Mouse (Mus musculus): Measurements from ENCODE around the gene Mymx. TPM values are rescaled to one million over a fixed set of nuclear protein-coding genes. Genes with fewer than 3 reads are reported as not detected.

Gene Mymx
- total RNA-seq, 2 experiments from 2014 or later: 6.2 to 7.3 TPM

DNA sequence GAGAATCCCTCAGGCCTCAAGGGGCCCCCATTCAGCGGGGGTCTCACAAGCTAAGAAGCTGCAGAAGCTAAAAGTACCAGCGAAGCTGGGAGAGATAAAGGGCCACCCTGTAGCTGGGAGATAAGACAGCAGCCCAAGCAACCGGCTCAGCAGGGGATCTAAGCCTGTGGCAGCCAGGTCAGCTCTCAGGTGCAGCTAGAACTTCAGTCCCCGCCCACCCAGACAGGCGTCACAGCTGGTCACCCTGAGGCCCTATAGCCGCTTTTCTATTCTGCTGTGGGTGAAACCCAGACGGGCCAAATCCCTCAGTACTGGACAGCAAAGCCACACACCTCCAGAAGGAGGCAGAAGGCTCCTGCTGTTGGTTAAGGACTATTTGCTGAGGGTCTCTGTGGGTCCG lies 8.4 kb downstream of the Mymx start:
- DNase-seq: no peak
- intact Hi-C loops (cut with DNase I; ENCODE audit: low total_unique reads): loop anchor here (5.0 kb wide), 1 partner anchor 34 kb away; no protein-coding TSS in a partner anchor

DNA sequence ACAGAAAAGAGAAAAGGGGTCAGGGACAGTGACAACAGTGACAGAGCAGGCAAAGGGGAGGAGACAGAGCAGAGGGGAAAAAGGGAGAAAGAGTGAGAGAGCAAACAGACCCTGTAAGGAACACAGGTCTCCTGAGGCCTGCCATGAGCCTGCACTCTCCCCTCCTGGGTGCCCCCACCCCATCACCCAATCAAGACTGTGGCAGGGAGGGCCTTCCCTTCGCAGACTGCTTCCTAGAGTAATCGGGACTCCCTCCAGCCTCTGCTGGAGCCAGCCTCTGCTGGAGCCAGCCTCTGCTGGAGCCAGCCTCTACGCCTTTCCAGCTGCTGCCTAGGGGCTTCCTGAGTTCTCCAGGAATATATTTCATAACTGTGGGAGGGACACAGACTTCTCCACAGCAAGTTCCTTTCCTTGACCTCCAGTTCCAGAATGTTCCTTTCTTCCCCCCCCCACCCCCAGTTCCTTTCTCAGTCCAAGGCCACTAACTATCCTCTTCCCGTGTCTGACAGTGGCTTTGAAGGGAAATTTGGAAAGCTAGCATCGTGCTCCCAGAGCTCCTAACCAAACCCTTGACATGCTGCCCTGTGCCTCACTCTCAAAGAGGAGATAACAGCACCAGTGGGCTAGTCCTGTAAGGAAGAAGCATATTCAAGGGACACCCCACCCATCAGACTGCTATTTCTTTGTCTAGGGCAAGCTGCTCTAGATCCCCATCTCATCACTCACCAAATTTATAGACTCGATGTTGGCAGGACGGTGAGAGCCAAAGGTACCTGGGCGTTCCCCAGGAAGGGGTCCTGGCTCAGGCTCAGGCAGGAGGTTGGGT lies 9.1 kb downstream of the Mymx start:
- DNase-seq: peak; percentile 73
- intact Hi-C loops (cut with DNase I; ENCODE audit: low total_unique reads): loop anchor here (5.0 kb wide), 1 partner anchor 34 kb away; no protein-coding TSS in a partner anchor

DNA sequence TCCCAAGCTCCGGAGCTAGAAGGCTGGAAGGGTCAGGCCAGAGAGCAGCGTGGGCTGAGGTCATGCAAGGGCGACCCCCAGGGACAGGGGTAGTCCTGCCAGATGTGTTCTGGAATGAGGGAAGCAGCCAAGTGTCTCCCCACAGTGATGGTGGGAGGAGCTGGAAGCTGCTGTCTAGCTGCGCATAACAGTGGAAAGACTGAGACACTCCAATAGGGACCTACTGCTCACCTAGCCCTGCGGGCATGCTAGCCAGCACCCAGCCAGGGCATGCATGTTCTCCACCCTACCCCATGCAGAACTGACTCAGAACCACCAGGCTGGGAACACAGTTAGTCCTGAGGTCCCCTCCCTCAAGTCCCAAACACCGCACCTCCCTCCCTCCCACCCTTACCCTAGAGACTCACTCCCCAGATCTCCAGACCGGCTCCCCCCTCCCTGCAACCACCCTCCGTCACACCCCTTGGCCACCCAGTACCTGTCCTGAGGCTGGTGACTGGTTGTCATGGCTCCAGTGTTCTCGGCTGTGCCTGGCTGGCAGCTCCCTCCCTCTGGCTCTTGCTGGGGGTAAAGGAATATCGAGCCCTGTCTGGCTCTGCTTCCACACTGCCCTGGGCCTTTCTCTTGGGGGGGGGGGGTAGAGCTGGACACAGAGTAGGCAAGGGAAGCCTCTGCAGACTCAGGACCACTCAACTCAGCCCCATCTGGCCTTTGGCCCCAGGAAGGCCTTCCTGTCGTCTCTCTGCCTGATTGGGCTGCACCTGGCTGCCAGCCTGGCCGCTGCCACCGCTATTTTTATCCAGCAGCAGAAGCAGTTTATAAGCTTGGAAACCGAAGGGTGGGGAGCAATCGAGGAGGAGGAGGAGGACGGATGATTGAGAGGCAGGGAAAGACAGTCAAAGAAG lies 9.9 kb downstream of the Mymx start:
- intact Hi-C loops (cut with DNase I; ENCODE audit: low total_unique reads): loop anchor here (5.0 kb wide), 1 partner anchor 35 kb away; no protein-coding TSS in a partner anchor

DNA sequence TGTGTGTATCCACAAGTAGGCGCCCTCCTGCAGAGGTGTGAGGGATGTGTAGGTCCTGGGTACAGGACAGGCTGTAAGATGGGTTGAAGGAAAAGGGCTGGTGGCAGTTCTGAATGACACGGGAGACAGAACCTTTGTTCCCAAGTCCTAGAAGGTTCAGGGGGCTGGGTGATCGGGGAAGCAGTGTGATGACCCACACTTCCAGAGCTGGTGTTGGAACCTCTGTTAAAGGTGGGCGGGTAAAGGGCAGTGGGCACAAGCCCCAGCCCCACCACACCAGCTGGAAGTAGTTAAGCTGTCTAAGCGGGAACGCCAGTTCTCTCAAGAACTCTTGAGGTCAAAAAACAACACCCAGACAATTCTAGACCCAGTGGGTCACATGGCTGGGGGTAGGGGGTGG lies 11.5 kb downstream of the Mymx start:
- DNase-seq: no peak
- intact Hi-C loops (cut with DNase I; ENCODE audit: low total_unique reads): loop anchor here (5.0 kb wide), 1 partner anchor 37 kb away; no protein-coding TSS in a partner anchor

More for the DNA sequence above, 9.9 kb downstream of the Mymx start:
- DNase-seq: peak; percentile 87

DNA sequence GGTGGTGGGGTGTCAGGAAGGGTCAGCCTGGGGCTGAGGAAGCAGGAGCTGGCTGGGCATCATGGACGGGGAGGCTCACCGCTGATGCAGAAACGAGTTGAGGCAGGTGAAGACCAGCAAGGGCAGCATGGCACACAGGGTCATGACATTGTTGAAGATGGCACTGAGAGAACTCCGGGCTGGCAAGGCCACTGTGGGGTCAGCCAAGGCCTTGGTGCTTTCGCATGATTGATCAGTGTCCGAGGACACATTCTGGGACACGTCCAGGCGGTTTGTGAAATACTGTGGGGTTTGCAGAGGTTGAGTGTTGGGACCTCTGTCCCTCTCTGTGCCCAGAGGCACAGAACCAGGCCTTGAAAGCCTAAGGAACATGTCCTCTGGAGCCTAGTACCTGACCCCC lies 12.1 kb downstream of the Mymx start:
- intact Hi-C loops (cut with DNase I; ENCODE audit: low total_unique reads): loop anchor here (5.0 kb wide), 1 partner anchor 37 kb away; no protein-coding TSS in a partner anchor
- DNase-seq: no peak

DNA sequence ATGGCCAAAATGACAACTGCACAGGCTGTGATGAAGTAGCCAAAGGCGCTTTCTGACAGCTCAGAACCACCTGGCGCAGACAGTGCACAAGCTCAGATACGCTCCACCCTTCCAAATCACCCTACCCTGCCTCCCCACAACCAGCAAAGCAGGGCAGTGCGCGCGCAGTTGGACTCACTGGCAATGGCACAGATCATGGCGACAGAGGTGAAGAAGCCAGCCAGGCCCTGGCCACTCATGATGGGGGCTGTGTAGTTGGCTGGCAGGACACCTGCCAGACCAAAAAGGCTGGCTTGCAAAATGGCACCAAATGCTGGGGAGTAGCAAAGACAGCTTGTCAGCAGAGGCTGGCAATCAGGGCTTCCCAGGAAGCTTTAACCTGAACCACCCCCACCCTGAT lies 12.7 kb downstream of the Mymx start:
- DNase-seq: no peak
- intact Hi-C loops (cut with DNase I; ENCODE audit: low total_unique reads): no loop called here

DNA sequence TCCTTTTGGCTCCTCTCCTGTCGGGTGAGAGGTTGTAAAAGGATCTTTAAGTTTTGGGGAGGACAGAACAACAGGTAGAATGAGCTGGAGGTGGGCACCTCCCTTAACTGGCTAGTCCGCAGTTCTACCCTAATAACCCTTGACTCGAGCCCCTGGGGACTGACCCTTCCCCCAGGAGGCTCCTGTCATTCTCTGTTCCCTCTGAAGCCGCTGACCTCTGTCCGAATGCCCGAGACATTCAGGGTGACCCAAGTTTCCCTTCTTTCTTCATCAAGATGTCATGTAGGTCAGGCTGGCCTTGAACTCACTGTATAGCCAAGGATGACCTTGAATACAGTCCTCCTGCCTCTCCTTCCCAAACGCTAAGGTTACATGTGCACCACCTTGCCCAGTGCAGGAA lies 13.5 kb downstream of the Mymx start:
- no peak for DNase-seq
- intact Hi-C loops (cut with DNase I; ENCODE audit: low total_unique reads): no loop called here

DNA sequence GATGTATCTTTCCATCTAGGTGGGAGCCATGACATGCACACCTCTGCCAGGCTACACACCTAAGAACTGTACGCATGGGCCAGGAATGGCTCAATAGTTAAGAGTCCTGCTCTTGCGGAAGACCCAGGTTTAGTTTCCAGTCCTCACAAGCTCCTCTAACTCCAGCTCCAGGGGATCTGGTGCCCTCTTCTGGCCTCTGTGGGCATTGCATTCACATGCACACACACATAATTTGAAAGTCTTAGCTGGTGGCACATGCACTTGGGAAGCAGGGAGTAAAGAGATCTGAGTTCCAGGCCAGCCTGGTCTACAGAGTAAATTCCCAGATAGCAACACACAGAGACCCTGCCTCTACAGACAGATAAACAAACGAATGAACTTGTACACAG lies 15.5 kb downstream of the Mymx start:
- intact Hi-C loops (cut with DNase I; ENCODE audit: low total_unique reads): no loop called here
- no peak for DNase-seq

DNA sequence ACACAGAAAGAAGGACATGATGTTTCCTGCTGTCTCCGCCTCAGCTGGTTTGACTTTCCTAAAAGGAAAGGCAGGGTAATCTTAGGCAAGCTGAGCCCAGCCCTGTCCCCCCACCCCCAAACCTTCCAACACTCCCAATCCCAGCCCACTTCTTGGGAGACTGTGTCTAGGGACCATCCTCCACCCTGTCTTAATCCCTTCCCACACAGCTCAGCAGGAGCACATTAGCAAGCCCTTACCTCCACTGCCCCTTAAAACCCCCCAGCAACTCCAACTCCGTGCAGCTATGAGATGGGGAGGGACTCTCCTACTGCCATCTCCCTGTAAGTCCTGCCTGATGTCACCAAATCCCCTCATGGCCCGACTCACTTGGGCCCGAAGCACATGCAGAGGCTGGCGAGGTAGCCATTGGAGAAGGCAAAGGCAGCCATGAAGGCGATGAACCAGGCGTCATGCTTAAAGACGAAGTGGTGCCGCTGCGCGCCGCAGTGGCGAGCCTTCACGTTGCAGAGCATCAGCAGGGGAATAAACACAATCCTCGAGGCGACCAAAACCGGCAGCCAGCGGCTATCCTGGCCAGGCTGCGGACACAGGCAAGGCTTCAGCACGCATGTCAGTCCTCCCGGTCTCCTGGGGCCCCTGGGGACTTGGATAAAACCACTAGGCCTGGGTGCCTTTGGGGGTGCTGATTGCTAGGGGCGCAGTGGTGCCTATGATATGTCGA lies 16.0 kb downstream of the Mymx start:
- intact Hi-C loops (cut with DNase I; ENCODE audit: low total_unique reads): no loop called here
- DNase-seq: no peak

DNA sequence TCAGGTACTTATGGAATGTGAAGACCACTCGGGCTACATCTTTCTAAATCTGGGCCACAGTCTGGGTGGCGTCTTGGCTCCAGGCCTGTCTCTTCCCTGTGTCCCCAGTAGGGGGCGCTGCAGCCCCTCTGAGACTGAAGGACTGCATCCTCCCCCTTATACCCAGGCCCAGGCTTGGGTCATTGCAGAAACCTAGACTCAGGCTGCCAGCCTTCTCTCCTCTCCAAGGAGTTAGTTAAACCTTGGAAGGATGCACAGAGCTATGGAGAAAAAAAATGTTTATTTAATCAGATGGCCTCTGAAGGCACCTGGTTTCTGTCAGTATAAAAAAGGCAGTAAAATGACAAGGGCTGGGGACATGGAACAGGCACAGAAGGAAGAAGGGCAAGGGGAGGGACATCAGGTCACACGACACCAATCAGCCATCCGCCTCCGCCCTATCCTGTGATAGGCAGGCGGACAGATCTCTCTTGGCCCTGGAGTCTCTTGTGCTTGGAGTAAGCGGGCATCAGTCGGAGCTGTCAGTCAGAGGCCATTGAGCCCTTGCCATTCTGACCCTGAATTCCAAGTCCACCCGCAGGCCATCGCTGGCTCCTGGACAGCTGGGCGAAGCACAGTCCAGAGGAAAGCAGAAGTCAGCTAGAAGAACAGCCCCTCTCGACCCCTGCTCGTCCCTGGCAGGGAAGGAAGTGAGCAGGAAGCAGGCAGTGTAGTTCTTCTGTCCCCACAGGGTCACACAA lies 16.8 kb downstream of the Mymx start:
- peak; percentile 85 for DNase-seq
- intact Hi-C loops (cut with DNase I; ENCODE audit: low total_unique reads): loop anchor here (5.0 kb wide), 1 partner anchor 47 kb away; no protein-coding TSS in a partner anchor

DNA sequence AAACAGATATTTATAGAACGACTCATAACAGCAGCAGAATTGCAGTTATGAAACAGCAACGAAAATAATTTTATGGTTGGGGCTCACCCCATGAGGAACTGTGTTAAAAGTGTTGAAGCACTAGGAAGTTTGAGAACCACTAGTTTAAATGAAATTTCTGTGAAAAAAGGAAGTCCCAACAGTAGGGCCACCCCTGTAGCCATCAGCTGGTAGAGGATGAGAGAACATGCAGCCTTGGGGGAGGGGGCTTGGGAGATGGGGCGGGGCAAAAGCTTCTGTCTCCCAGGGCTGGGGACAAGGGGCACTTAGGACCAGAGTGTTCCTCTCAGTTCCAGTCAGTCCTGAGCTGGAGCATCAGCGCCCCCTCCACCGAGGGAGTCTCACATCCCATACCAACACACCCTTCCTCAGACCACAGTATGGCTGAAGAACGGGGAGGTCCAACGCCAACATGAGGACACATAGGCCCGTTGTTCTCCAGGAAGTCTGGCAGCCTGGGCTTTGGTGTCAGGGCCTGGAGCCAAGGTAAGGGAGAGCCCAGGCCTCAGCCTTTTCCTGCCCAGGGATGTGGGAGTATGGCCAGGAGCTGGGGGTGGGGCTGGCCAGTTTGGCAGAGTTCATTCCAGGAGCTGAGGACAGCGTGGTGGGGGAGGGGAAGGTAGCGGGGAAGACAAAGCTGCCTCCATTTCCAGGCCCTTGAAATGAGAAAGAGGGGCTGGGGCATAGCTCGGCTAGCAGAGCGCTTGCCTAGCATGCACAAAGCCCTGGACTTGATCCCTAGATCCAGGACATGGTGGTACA lies 17.6 kb downstream of the Mymx start:
- DNase-seq: peak; percentile 91
- intact Hi-C loops (cut with DNase I; ENCODE audit: low total_unique reads): loop anchor here (5.0 kb wide), 1 partner anchor 48 kb away; no protein-coding TSS in a partner anchor

DNA sequence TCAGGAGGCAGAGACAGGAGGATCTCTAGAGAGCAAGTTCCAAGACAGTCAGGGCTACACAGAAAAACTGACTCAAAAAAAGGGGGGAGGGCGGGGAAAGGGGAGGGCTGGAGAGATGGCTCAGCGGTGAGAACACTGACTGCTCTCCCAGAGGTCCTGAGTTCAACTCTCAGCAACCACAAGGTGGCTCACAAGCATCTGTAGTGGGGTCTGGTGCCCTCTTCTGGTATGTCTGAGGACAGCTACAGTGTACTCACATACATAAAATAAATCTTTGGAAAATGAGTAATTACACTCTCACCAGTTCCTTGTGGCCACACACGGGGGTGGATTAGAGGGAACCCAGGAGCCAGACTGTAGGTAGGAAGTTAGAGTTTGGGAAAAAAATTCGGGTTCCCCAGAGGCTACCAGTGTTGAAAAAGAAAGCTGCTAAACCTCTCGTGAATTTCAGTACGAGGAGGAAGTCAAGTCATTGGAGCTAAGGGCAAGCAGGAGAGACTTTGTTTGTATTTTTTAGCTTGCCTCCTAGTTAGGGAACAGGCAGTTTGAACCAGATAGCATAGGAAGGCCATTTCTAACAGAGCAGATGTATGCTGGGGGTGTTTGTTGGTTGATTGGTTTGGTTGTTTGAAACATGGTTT lies 19.1 kb downstream of the Mymx start:
- intact Hi-C loops (cut with DNase I; ENCODE audit: low total_unique reads): loop anchor here (5.0 kb wide), 1 partner anchor 49 kb away; no protein-coding TSS in a partner anchor

DNA sequence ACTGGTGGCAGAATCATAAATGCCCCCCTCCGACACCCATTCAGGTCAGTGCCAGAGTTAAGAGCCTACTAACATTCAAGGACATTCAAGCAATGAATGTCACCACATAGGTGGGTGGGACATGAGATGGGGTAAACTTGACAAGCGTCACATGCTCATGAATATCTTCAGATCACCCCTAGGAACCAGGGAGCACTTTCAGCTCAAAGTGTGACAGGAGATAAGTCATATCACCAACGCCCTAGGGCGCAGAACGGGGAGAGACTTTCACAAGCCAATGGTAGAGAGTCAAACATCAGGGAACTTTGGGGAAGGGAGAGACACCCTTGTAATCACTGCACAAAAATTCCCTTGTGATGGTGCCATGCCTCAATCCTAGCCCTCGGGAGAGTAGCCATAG lies 19.7 kb downstream of the Mymx start:
- DNase-seq: no peak
- intact Hi-C loops (cut with DNase I; ENCODE audit: low total_unique reads): loop anchor here (5.0 kb wide), 1 partner anchor 50 kb away; no protein-coding TSS in a partner anchor

More for the DNA sequence above, 19.1 kb downstream of the Mymx start:
- no peak for DNase-seq

DNA sequence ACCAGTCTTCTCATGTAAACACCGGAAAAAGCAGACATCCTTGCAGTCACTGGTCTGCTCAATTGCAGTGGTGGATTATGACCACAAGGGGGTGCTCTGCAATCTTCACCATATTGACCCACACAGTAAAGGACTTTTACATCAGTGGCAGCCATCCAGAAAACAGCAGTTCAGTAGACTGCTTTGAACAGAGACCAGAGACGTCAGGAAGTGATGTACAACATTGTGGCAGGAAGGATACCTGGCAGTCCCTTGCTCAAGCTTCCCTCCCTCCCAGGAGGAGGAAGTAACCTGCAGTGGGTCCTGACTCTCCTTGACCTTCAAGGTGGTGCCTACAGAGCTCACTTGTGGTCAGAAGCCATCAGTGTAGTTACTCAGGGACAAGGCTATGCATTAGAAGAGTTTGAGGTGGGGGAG lies 20.3 kb downstream of the Mymx start:
- peak; percentile 63 for DNase-seq
- intact Hi-C loops (cut with DNase I; ENCODE audit: low total_unique reads): loop anchor here (2.0 to 5.0 kb wide), 2 partner anchors 51 to 61 kb away; no protein-coding TSS in a partner anchor

DNA sequence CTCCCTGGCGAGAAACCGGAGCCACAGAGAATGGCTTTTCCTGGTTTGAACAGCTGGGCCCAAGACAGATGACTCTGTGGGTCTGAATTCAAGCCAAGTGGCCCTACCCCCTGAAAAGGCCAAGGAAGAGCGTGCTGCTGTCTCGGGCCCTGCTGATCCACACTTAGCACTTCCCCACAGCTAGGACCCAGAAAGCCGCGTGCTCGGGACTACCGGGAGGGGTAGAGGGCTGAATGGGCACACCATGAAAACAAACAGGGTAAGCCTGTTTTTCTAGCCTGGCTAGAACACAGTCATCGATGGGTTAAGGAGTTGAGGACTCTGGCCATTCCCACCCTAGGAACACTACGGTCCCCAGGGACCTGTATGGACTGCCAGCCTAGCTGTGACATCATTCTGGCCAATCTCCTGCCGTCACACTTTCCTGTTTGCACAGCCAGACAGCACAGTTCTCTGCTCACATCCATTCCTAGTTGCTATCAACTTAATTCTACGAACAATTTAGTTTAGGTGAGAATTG lies 20.9 kb downstream of the Mymx start:
- DNase-seq: peak; percentile 68
- intact Hi-C loops (cut with DNase I; ENCODE audit: low total_unique reads): loop anchor here (2.0 to 5.0 kb wide), 2 partner anchors 51 to 62 kb away; no protein-coding TSS in a partner anchor

DNA sequence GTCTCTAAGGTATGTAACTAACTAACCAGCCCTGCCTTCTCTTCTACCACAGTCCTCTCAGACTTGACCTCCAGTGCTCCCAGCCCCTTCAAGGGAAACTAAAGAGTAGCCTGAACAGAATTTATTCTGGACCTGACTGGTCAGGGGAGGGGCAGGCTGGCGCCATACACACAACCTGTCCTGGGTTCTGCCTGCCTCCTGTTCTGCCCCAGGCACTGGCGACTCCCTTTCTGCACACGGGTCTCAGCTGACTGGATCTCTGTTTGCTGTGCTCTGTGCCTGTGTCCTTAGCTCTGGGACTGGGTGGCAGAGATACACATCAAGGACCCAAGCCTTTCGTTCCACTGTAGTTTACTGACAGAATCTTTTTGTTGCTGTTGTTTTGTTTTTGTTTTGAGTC lies 22.3 kb downstream of the Mymx start:
- intact Hi-C loops (cut with DNase I; ENCODE audit: low total_unique reads): no loop called here
- no peak for DNase-seq

DNA sequence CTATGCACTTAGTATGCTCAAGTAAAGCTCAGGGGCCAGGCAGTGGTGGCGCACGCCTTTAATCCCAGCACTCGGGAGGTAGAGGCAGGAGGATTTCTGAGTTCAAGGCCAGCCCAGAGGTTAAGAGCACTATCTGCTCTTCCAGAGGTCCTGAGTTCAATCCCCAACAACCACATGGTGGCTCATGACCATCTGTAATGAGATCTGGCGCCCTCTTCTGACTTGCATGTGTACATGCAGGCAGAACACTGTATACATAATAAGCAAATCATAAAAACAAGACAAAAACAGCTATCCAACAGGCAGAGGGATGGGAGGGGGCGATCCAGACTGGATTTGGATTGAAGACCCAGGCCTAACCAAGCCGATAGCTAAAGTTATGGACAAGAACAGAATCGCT lies 23.1 kb downstream of the Mymx start:
- no peak for DNase-seq
- intact Hi-C loops (cut with DNase I; ENCODE audit: low total_unique reads): no loop called here

Measured in gastrocnemius, postnatal 14 days (tissue).